1 mouse cellular context compared by ENCODE assay signal in genomic region chr19:34526941-34527682, GRCm38 (mm10).
TF ChIP-seq lines count a peak whose summit lies in the region.

Gene Lipa (minus strand): TSS chr19:34527474.

TF ChIP-seq in MEL, 35 proteins besides CTCF, POLR2A, EP300 and RAD21 (continued from another document):
- TF ChIP-seq GATA1 (IDR thresholded peaks at IDR 0.05; ENCODE audit: low read depth, low read length): no peak
- no peak for TF ChIP-seq TCF12 (IDR thresholded peaks at IDR 0.05; ENCODE audit: low read depth, low read length)
- TF ChIP-seq POLR2AphosphoS2 (IDR thresholded peaks at IDR 0.05; ENCODE audit: low read length): no peak
- TF ChIP-seq RCOR1 (IDR thresholded peaks at IDR 0.05; ENCODE audit: low read depth, low read length): no peak
